Mouse (Mus musculus) monocyte, adult 5-6 weeks (primary cell): ENCODE data around the gene Akt1s1. TPM values are rescaled to one million over a fixed set of nuclear protein-coding genes. Genes with fewer than 3 reads are reported as not detected.

Source experiments
- ATAC-seq: fragments of 153-309, 156-312 bp; replicated peaks from 2 replicates; pipeline ENCODE4 v1.8.0; 2017; ENCODE audit warnings: mild to moderate bottlenecking; ENCODE audit not compliant: low TSS enrichment, insufficient number of reproducible peaks, severe bottlenecking, poor library complexity, low FRiP score
- total RNA-seq: library from RNA; stranded (forward); fragments of 200-1000, 200-491, 200-594 nt; gene quantifications from 3 replicates; pipeline ENCODE4 v1.2.3, GENCODE M21; 2017

Akt1s1 gene
- total RNA-seq, 1 experiment from 2014 or later = 13.0 TPM

- ATAC-seq = no peak
Observed at GRCm38 (mm10) chr7:44850789-44851624, 2.2 kb downstream of the Akt1s1 start.

GRCm38 (mm10) chr7:44851625-44852234, 2.9 kb downstream of the Akt1s1 start:
- ATAC-seq = no peak

- ATAC-seq = no peak
Observed at GRCm38 (mm10) chr7:44852259-44853027, 3.7 kb downstream of the Akt1s1 start.

- ATAC-seq = no peak
Observed at GRCm38 (mm10) chr7:44853065-44853464, 4.3 kb downstream of the Akt1s1 start.

- no peak for ATAC-seq
Observed at GRCm38 (mm10) chr7:44853596-44854355, 5.0 kb downstream of the Akt1s1 start.

- ATAC-seq = peak; percentile 29
Observed at GRCm38 (mm10) chr7:44854356-44855031, 5.7 kb downstream of the Akt1s1 start.

GRCm38 (mm10) chr7:44855036-44855435, 6.2 kb downstream of the Akt1s1 start:
- no peak for ATAC-seq

- no peak for ATAC-seq
Observed at GRCm38 (mm10) chr7:44856265-44856916, 7.6 kb downstream of the Akt1s1 start.

GRCm38 (mm10) chr7:44857042-44857552, 8.3 kb downstream of the Akt1s1 start, which contains the start of gene Pnkp:
Gene Pnkp (plus strand): TSS chr7:44857139.
- ATAC-seq = peak; percentile 34

GRCm38 (mm10) chr7:44857905-44858304, 9.1 kb downstream of the Akt1s1 start:
- ATAC-seq = no peak; the same call in 1 of the 2 replicates

GRCm38 (mm10) chr7:44859896-44860295, 11.1 kb downstream of the Akt1s1 start:
- ATAC-seq = no peak

- peak; percentile 33; the same call in 1 of the 2 replicates for ATAC-seq
Observed at GRCm38 (mm10) chr7:44860576-44861428, 12.0 kb downstream of the Akt1s1 start.

- no peak for ATAC-seq
Observed at GRCm38 (mm10) chr7:44861429-44861816, 12.6 kb downstream of the Akt1s1 start.

GRCm38 (mm10) chr7:44862434-44862833, 13.6 kb downstream of the Akt1s1 start:
- ATAC-seq = no peak

GRCm38 (mm10) chr7:44863210-44863609, 14.4 kb downstream of the Akt1s1 start:
- ATAC-seq = no peak

GRCm38 (mm10) chr7:44863982-44864494, 15.2 kb downstream of the Akt1s1 start:
- no peak for ATAC-seq
